Mouse (Mus musculus): ENCODE data around the gene Bahcc1. TPM values are rescaled to one million over a fixed set of nuclear protein-coding genes. Genes with fewer than 3 reads are reported as not detected.

Gene Bahcc1
- polyA plus RNA-seq, 1 experiment from 2014 or later: 14.3 TPM

DNA sequence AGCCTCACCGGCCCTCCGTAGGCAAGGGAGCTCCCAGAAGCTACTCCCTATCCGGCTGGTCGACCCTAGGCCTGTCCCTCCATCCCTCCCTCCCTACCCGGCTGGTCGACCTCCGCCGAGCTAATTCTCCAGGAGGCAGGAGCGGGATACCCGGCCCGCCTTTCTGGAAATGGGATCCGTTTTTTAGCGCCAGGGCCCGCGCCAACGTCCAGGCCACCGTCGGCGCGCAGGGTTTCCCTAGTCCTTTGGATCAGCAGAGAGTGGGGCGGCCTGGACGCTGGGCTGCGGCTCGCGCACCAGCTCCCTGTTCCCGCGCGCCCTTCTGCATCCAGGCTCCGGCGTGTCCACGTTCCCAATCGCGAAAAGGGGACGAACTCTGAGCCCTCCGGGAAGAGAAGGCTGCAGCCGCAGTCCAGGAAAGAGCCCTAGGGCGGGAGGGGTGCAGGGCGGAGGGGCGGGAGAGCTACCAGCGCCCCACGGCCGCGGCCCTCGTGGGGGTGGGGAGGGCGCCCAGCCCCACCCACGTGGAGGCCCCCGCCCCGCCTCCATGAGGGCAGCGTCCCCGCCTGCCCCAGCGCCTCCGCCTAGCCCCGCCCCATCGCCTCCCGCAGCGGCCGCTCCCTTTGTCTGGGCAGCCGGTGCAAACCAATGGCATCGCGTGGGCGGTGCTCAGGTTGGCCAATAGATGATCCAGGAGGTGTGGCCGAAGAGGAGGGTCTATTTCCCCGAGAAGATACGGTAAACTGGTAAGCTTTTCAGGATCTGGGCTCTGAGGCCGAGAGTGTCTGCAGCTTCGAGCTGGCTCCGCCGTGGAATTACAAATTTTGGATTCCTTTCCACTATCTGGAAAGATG is 43.1 kb upstream of the Bahcc1 start:
- no peaks in the 10 kb centered on the region for H3K9me3 ChIP-seq (replicated peaks)
- peaks cover 42% of the 10 kb centered on the region for H3K4me1 ChIP-seq
- peak overlapping the region; percentile 100 for H3K27ac ChIP-seq (replicated peaks)
- peaks cover 22% of the 10 kb centered on the region for H3K36me3 ChIP-seq
- H3K27me3 ChIP-seq (ENCODE audit: low read depth, poor library complexity, severe bottlenecking): no peaks in the 10 kb centered on the region; the same call in 1 of the 2 replicates
- peak; percentile 100 for DNase-seq (ENCODE audit: low spot score)
- peak overlapping the region; percentile 96 for H3K4me3 ChIP-seq
- under 1% methylated on average over 68 of the region's 68 CpGs for WGBS

DNA sequence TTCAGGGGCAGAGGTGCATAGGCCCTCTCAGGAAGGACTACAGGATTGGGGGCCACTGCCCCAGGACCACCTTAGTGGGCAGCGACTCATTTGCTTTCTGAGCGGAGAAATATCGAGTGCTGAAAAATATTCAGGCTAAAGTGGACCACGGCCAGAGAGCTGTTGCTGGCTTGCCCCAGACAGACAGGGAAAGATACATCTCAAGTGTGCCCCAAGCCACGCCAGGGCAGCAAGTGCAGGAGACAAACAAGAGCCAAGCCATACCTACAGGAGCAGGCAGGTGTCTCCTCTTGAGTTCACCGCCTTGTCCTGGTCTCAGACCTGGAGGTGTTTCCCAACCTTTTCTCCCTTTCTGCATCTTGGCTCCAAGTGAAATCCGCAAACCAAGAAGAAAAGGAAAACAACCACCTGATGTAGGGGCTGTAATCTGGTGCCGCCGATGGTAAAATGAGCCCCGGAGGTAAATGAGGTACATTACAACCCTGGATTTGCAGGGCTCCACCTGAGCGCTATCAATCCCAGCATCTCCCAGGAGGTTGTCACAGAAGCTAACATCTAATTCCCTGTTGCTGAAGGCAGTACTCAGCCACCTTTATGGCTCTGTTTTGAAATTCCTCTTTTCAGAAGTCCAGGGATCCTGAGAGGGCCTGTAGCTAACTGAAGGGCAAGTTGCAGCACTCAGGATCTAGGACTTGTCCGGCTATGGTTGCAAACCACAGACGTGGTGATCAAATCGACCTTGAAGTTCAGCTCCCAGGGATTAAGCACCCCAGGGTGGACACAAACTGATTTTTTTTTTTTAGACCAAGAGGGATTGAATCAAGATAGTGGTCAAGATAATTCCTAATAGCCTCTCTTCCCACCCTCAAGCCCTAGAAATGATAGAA is 42.0 kb upstream of the Bahcc1 start:
- 30% methylated on average over 14 of the region's 14 CpGs for WGBS
- H3K36me3 ChIP-seq: peaks cover 16% of the 10 kb centered on the region

DNA sequence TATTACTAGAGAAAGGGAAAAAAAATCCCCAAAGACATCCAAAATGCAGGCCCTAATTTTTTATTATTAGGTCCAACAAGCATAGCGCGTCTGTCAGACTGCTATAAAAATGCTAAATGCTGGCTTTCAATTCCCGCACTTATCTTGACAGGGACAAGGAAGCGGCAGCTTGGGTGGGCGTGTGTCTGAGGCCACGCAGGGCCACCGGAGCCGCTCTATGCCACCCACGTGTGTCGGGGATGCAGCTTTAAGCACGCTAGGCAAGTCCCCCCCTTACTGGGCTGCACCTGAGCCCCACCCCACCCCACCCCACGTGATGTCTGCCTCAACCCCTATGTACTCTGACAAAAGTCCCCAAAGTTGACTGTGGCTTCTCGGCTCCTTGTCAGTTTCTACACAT is 33.9 kb upstream of the Bahcc1 start:
- no peaks in the 10 kb centered on the region for H3K9me3 ChIP-seq (replicated peaks)
- no peak overlapping the region for H3K4me3 ChIP-seq
- H3K4me1 ChIP-seq: peaks cover 8% of the 10 kb centered on the region
- H3K27me3 ChIP-seq (ENCODE audit: low read depth, poor library complexity, severe bottlenecking): no peaks in the 10 kb centered on the region
- no peak overlapping the region for H3K27ac ChIP-seq (replicated peaks)
- no peak for DNase-seq (ENCODE audit: low spot score)
- WGBS: 62% methylated on average over 13 of the region's 13 CpGs
- H3K36me3 ChIP-seq: no peaks in the 10 kb centered on the region

More for the DNA sequence above, 42.0 kb upstream of the Bahcc1 start:
- Histone ChIP-seq H3K4me1 (peaks cover 31% of the 10 kb centered on the region), H3K9me3 (replicated peaks) (no peaks in the 10 kb centered on the region), H3K27ac (replicated peaks) (peak overlapping the region; percentile 100), H3K27me3 (ENCODE audit: low read depth, poor library complexity, severe bottlenecking) (no peaks in the 10 kb centered on the region; the same call in 1 of the 2 replicates), H3K4me3 (peak overlapping the region; percentile 96)
- DNase-seq (ENCODE audit: low spot score): no peak

DNA sequence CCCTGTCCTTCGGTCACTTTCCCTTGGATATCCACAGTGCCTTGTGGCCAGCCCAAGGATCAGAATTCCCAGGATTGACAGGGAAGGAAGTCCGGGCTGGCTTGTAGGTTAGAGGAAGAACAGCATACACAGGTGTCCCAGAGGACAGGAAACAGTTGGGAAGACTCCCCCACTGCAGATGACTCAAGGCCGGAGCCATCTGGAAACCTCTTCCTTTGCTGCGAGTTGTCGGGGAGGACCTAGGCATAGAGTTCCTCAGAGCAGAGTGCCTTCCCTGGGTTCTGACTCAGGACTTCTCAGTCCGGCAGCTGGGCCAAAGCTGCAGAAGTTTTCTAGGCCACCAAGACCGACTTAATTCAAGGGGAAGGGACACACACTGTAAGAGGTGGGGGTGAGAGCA is 33.0 kb upstream of the Bahcc1 start:
- 64% methylated on average over 7 of the region's 7 CpGs for WGBS

DNA sequence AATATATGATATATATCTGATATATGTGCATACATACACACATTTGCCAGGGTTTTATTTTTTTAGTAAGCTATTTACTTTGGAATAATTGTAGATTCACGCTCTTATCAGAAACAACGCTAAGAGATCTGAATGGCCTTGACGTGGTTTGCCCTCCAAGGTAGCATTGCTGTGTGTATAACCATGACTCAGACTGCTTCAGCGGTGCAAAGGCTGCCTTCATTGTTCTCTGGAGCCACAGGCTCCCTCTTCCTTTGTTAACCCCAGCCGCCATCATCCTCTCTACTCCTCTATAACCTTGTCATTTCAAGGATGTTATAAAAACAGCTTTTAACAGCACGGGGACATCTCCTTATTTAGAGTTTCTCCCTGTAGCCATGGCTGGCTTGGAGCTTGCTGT is 32.1 kb upstream of the Bahcc1 start:
- no peaks in the 10 kb centered on the region; the same call in 1 of the 2 replicates for H3K27me3 ChIP-seq (ENCODE audit: low read depth, poor library complexity, severe bottlenecking)
- DNase-seq (ENCODE audit: low spot score): no peak
- 85% methylated on average over 6 of the region's 6 CpGs for WGBS
- no peaks in the 10 kb centered on the region for H3K36me3 ChIP-seq
- no peak overlapping the region for H3K27ac ChIP-seq (replicated peaks)
- no peaks in the 10 kb centered on the region for H3K9me3 ChIP-seq (replicated peaks)
- H3K4me1 ChIP-seq: peaks cover 8% of the 10 kb centered on the region
- no peak overlapping the region for H3K4me3 ChIP-seq

More for the DNA sequence above, 33.0 kb upstream of the Bahcc1 start:
- Histone ChIP-seq H3K4me3 (no peak overlapping the region), H3K4me1 (peaks cover 8% of the 10 kb centered on the region), H3K27me3 (ENCODE audit: low read depth, poor library complexity, severe bottlenecking) (no peaks in the 10 kb centered on the region; the same call in 1 of the 2 replicates), H3K36me3 (no peaks in the 10 kb centered on the region), H3K27ac (replicated peaks) (0 out of 2 replicates have a peak overlapping the region, but pooled peaks have one; percentile 3), H3K9me3 (replicated peaks) (no peaks in the 10 kb centered on the region)
- no peak for DNase-seq (ENCODE audit: low spot score)

DNA sequence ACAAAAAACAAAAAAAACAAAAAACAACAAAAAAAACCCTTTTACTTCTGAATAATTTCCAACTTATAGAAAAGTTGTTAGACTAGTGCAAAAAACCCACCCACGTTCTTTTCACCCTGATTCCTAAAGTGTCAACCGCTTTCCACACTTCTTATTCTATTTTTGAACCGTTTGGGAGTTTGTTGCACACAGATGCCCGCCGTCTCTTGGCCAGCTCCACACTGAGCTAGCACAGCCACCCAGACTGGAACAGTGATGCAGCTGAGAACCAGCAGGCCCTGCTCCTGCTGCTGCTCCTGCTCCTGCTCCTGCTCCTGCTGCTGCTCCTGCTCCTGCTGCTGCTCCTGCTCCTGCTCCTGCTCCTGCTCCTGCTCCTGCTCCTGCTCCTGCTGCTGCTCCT is 28.5 kb upstream of the Bahcc1 start:
- Histone ChIP-seq H3K4me3 (no peak overlapping the region), H3K27ac (replicated peaks) (no peak overlapping the region), H3K9me3 (replicated peaks) (no peaks in the 10 kb centered on the region), H3K27me3 (ENCODE audit: low read depth, poor library complexity, severe bottlenecking) (no peaks in the 10 kb centered on the region; the same call in 1 of the 2 replicates), H3K36me3 (no peaks in the 10 kb centered on the region), H3K4me1 (peaks cover under 1% of the 10 kb centered on the region)
- 97% methylated on average over 5 of the region's 5 CpGs for WGBS
- no peak for DNase-seq (ENCODE audit: low spot score)

DNA sequence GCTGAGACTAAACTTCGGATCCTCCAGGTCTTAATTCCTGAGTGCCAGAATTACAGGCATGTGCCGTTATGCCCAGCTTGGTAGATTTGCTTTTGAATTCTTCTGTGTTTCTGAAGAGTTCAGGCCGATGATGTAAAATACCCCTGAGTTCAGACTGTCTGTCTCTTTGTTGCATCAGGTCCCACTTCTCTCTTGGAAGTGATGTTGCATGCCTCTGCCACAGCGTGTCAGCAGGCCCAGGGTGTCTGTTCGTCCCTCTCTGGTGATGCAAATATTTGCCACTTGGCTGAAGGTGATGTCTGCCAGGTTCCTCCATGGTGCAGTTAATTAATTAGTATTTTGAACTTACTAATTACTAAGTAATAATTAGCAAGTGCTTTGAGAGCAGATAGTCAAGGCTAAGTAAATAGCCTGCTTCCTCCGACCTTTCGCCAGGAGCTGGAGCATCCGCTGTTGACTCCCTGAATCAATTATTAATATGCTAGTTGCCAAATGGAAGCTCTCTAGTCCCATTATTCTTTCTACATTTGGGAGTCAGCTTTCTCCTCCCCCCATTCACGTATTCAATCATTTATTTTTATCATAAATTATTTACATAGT is 26.6 kb upstream of the Bahcc1 start:
- 85% methylated on average over 9 of the region's 9 CpGs for WGBS
- Histone ChIP-seq H3K36me3 (no peaks in the 10 kb centered on the region), H3K4me3 (no peak overlapping the region)

DNA sequence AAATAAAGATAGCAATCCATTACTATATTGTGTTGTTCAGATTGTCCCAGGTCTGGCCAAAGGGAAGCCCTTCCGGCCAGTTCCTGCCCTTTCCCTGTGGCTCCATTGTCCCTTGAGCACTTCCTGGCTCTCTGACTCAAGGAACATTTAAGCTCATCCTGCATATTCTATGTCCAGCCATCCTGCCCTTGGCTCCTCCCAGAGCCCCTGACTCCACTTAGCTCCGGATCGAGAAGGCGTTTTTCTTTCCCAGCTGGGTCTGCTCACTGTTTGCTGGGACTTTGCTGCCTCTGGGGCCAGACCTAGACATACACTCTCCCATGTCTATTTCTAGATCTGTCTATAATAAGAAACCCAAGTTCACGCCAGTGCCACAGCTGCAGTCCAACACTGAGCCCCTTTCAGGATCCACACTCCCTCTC is 26.1 kb upstream of the Bahcc1 start:
- H3K27me3 ChIP-seq (ENCODE audit: low read depth, poor library complexity, severe bottlenecking): no peaks in the 10 kb centered on the region; the same call in 1 of the 2 replicates
- no peak overlapping the region for H3K27ac ChIP-seq (replicated peaks)
- H3K4me1 ChIP-seq: no peaks in the 10 kb centered on the region
- DNase-seq (ENCODE audit: low spot score): no peak
- no peaks in the 10 kb centered on the region for H3K36me3 ChIP-seq
- no peak overlapping the region for H3K4me3 ChIP-seq
- WGBS: 71% methylated on average over 5 of the region's 5 CpGs
- H3K9me3 ChIP-seq (replicated peaks): no peaks in the 10 kb centered on the region

More for the DNA sequence above, 26.6 kb upstream of the Bahcc1 start:
- no peak for DNase-seq (ENCODE audit: low spot score)
- no peaks in the 10 kb centered on the region for H3K9me3 ChIP-seq (replicated peaks)
- H3K4me1 ChIP-seq: no peaks in the 10 kb centered on the region
- H3K27ac ChIP-seq (replicated peaks): peak overlapping the region; percentile 23; the same call in 1 of the 2 replicates
- no peaks in the 10 kb centered on the region; the same call in 1 of the 2 replicates for H3K27me3 ChIP-seq (ENCODE audit: low read depth, poor library complexity, severe bottlenecking)

DNA sequence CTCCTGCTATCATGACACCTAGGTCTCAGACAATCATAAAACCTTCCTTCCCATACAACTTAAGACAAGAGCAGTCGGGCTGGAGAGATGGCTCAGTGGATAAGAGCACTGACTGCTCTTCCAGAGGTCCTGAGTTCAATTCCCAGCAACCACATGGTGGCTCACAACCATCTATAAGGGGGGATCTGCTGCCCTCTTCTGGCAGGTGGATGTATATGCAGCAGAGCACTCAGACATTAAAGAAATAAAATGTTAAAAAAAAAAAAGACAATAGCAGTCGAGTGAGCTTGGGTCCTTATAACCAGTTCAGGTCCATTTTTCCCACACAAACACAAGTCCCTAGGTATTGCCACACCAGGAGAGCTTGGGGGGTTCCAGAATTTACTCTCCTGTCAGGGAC is 23.9 kb upstream of the Bahcc1 start:
- Histone ChIP-seq H3K4me1 (no peaks in the 10 kb centered on the region), H3K36me3 (peaks cover 10% of the 10 kb centered on the region), H3K27me3 (ENCODE audit: low read depth, poor library complexity, severe bottlenecking) (no peaks in the 10 kb centered on the region; the same call in 1 of the 2 replicates), H3K4me3 (no peak overlapping the region), H3K9me3 (replicated peaks) (peaks cover 9% of the 10 kb centered on the region), H3K27ac (replicated peaks) (no peak overlapping the region)
- WGBS: 70% methylated on average over 2 of the region's 2 CpGs
- no peak for DNase-seq (ENCODE audit: low spot score)

DNA sequence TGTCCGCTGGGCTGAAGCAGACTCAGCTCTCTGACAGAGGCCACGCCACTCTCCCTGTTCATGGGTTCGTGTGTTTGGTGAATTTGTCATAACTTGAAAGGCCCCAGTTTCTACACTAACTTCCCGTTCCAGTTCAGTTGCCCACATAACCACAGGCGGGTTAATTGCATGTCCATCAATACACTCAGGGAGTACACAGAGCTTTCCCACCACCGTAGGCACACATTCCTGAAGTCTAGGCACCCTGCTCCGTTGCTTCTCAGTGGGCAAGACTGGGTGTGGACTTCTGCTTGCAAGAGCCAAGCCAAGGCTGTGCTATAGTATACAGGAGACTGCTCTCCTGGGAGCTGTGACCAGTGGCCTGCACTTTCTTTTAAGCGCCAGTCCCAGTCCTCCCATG is 23.3 kb upstream of the Bahcc1 start:
- Histone ChIP-seq H3K9me3 (replicated peaks) (peaks cover 14% of the 10 kb centered on the region), H3K27ac (replicated peaks) (no peak overlapping the region), H3K36me3 (peaks cover 14% of the 10 kb centered on the region), H3K4me1 (no peaks in the 10 kb centered on the region), H3K27me3 (ENCODE audit: low read depth, poor library complexity, severe bottlenecking) (no peaks in the 10 kb centered on the region; the same call in 1 of the 2 replicates), H3K4me3 (no peak overlapping the region)
- no peak for DNase-seq (ENCODE audit: low spot score)
- 78% methylated on average over 8 of the region's 8 CpGs for WGBS

DNA sequence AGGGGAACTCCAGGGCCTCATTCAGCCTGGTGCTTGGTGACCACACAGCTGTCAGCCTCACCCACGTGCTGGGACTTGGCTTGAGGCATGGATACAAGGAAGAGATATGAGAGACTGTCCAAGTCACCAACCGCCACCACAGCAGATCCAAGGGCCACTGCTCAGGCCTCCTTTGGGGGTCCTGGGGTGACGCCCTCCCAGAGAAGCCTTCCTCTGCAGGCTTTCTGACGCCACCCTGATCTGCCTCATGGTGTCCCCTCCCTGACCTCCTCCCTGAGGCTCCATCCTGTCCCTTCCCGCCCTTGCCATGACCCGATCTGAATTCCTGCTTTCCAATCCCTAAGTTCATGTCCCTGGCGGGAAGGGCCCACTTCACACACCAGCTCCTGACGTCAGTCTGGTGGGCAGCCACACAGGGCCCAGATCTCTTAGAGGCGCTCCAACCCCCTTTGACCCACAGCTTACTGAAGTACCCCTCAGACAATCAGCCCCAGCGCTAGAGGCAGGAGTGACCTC is 17.0 kb upstream of the Bahcc1 start:
- peak; percentile 45 for DNase-seq (ENCODE audit: low spot score)
- Histone ChIP-seq H3K4me1 (peaks cover 59% of the 10 kb centered on the region), H3K36me3 (peaks cover 14% of the 10 kb centered on the region), H3K9me3 (replicated peaks) (peaks cover 14% of the 10 kb centered on the region), H3K27me3 (ENCODE audit: low read depth, poor library complexity, severe bottlenecking) (no peaks in the 10 kb centered on the region), H3K27ac (replicated peaks) (peak overlapping the region; percentile 93), H3K4me3 (peak overlapping the region; percentile 37)
- WGBS: 43% methylated on average over 10 of the region's 10 CpGs
